Mouse (Mus musculus): ENCODE measurements around the gene Fam107a. TPM values are rescaled to one million over a fixed set of nuclear protein-coding genes. Genes with fewer than 3 reads are reported as not detected.

The Fam107a gene
- 0.46 and 0.50 TPM in 2 replicates for polyA plus RNA-seq (2015; fragmentation: Nextera tagmentation; extraction: Ambion mirVana)

- Histone ChIP-seq H3K27me3 (peaks cover 47% of the 10 kb centered on the region), H3K4me2 (replicated peaks) (peak within 1 kb of the TSS; percentile 59), H3K27ac (no peak within 1 kb of the TSS), H3K9me3 (peaks cover 3% of the 10 kb centered on the region; the same call in 1 of the 2 replicates), H3K9ac (0 out of 2 replicates have a peak within 1 kb of the TSS, but pooled peaks have one; percentile 50), H3K4me3 (peak within 1 kb of the TSS; percentile 38), H3K4me1 (peaks cover 22% of the 10 kb centered on the region), H3K36me3 (no peaks in the 10 kb centered on the region)
- ATAC-seq (ENCODE audit: low FRiP score, low read depth): no peak
- WGBS: 11% methylated on average over 41 of the region's 41 CpGs
Observed at GRCm38 (mm10) chr14:8317194-8318097, at the start of gene Fam107a. Gene Fam107a (minus strand): TSS chr14:8318023.

DNA sequence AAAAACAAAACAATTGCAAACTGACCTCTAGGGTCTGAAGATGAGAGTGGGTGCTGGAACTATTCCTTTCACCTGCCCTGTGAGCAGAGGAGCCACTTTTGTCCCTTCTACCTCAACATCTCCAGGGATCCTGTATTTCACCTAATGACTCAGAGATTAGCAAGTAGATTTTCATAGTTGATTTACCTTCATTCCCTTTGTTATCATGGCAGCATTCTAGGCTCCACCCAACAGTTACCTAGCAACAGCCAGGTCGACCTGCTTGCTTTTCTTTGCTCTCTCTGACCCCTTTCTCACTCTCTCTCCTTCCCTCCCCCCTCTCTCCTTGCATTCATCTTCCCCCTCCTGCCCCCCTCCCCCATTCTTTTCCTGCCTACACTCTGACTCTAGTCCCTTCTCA, 49.3 kb upstream of the Fam107a start:
- Histone ChIP-seq H3K4me3 (no peak overlapping the region), H3K9me3 (no peaks in the 10 kb centered on the region), H3K27ac (no peak overlapping the region), H3K36me3 (no peaks in the 10 kb centered on the region), H3K9ac (no peak overlapping the region), H3K27me3 (no peaks in the 10 kb centered on the region), H3K4me1 (0 out of 2 replicates have a peak, but pooled peaks cover 9% of the 10 kb centered on the region), H3K4me2 (replicated peaks) (no peak overlapping the region)
- no peak for ATAC-seq (ENCODE audit: low FRiP score, low read depth)
- 6% methylated on average over 1 of the region's 1 CpGs for WGBS

DNA sequence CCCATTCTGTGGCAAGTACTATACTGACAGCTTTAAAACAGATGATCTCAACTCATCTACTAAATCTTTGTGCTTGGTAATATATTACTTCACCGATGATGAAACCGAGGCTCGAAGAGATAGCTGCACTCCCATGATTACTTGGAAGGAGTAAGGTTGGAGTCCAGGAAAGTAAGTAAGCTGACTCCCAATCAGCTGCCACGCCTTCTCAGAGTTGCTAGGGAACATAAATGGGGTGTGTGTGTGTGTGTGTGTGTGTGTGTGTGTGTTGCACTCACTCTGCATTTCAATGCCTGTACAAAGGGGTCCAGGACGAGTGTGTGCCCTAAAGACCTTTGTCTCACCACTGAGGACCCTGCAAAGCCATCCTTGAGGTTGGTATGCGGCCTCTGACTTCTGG, 48.0 kb upstream of the Fam107a start:
- no peak for ATAC-seq (ENCODE audit: low FRiP score, low read depth)
- 73% methylated on average over 6 of the region's 6 CpGs for WGBS

GRCm38 (mm10) chr14:8356836-8357235, 39.0 kb upstream of the Fam107a start:
- WGBS: 84% methylated on average over 9 of the region's 9 CpGs
- Histone ChIP-seq H3K4me3 (no peak overlapping the region), H3K36me3 (no peaks in the 10 kb centered on the region), H3K27me3 (no peaks in the 10 kb centered on the region), H3K27ac (no peak overlapping the region), H3K9me3 (no peaks in the 10 kb centered on the region), H3K4me2 (replicated peaks) (no peak overlapping the region), H3K9ac (no peak overlapping the region), H3K4me1 (no peaks in the 10 kb centered on the region)
- ATAC-seq (ENCODE audit: low FRiP score, low read depth): no peak

More for the DNA sequence above, 48.0 kb upstream of the Fam107a start:
- H3K9me3 ChIP-seq: no peaks in the 10 kb centered on the region
- no peak overlapping the region for H3K4me2 ChIP-seq (replicated peaks)
- H3K27me3 ChIP-seq: no peaks in the 10 kb centered on the region
- 0 out of 2 replicates have a peak, but pooled peaks cover 9% of the 10 kb centered on the region for H3K4me1 ChIP-seq
- H3K36me3 ChIP-seq: no peaks in the 10 kb centered on the region
- no peak overlapping the region for H3K4me3 ChIP-seq
- H3K27ac ChIP-seq: no peak overlapping the region
- H3K9ac ChIP-seq: no peak overlapping the region

DNA sequence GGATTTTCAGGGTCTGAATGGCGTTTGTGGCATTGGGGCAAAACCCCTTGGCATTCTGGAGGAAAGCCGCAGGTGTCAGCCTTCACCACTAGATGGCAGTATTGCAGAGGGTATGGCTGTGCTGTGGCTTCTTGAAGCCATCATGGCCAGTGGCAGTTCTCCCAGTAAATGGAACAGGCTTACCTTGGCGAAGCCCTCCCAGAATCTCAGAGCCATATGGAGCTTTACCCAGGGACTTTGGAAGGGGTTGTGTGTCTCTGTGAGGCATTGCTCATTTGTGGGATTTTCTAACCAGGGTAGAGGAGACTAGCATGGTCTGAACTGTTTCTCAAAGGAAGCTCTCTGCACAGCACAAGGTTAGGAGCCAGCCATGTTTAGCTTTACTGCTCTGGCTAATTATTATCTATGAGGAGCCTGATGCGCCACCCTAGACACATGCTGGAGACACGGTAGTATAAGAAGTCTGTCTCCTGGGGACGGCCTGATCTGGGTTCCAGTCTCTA, 38.2 kb upstream of the Fam107a start:
- H3K4me3 ChIP-seq: no peak overlapping the region
- H3K4me2 ChIP-seq (replicated peaks): no peak overlapping the region
- no peaks in the 10 kb centered on the region for H3K27me3 ChIP-seq
- no peaks in the 10 kb centered on the region for H3K9me3 ChIP-seq
- H3K4me1 ChIP-seq: no peaks in the 10 kb centered on the region
- no peaks in the 10 kb centered on the region for H3K36me3 ChIP-seq
- 31% methylated on average over 6 of the region's 6 CpGs for WGBS
- H3K27ac ChIP-seq: no peak overlapping the region
- peak; percentile 74 for ATAC-seq (ENCODE audit: low FRiP score, low read depth)
- no peak overlapping the region for H3K9ac ChIP-seq

- no peak overlapping the region for H3K27ac ChIP-seq
- no peaks in the 10 kb centered on the region for H3K4me1 ChIP-seq
- no peaks in the 10 kb centered on the region for H3K9me3 ChIP-seq
- ATAC-seq (ENCODE audit: low FRiP score, low read depth): no peak
- no peak overlapping the region for H3K9ac ChIP-seq
- no peak overlapping the region for H3K4me3 ChIP-seq
- H3K36me3 ChIP-seq: no peaks in the 10 kb centered on the region
- no peak overlapping the region for H3K4me2 ChIP-seq (replicated peaks)
- H3K27me3 ChIP-seq: no peaks in the 10 kb centered on the region
- WGBS: 76% methylated on average over 9 of the region's 9 CpGs
Observed at GRCm38 (mm10) chr14:8348927-8349326, 31.1 kb upstream of the Fam107a start.

DNA sequence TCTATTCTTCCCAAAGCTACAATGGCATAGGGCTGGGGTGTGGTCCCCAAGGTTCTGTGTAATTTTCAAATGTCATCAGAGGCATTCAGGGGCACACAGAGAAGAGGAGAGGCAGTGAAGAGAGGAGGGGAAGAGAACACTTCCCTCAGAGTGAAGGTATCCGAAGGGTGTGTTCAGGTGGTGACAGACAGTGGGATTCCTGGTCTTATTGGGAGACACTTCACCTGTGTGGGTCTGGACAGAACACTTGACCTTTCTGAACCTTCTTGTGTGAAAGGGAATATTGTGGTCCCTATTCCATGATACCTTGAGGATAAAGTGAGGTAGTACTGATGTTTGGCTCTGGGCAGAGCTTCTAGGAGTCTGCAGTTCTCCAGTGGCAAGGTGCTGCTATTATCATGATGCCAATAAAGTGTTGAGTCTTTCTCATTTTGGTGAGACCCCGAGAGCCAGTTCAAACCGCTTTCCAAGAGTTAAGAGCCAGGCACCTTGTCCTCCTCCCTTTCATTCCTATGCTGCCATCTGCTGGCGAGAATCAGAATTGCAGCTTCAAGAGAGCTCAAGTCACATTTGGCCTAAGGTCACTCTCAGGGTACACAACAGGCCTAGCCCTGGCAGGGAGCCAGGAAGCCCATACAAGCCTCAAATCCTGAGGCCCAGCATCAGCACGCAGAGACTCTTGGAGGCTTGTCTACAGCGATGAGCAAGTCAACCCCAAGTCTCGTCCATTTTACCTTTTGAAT, 28.6 kb upstream of the Fam107a start:
- Histone ChIP-seq H3K9me3 (no peaks in the 10 kb centered on the region), H3K27me3 (peaks cover 2% of the 10 kb centered on the region; the same call in 1 of the 2 replicates), H3K9ac (no peak overlapping the region), H3K4me3 (no peak overlapping the region), H3K27ac (no peak overlapping the region), H3K4me1 (no peaks in the 10 kb centered on the region), H3K4me2 (replicated peaks) (no peak overlapping the region), H3K36me3 (no peaks in the 10 kb centered on the region)
- peak; percentile 69; the same call in 1 of the 2 replicates for ATAC-seq (ENCODE audit: low FRiP score, low read depth)
- 25% methylated on average over 7 of the region's 7 CpGs for WGBS

GRCm38 (mm10) chr14:8345566-8345965, 27.7 kb upstream of the Fam107a start:
- H3K4me3 ChIP-seq: no peak overlapping the region
- no peak overlapping the region for H3K4me2 ChIP-seq (replicated peaks)
- no peak overlapping the region for H3K27ac ChIP-seq
- peaks cover 3% of the 10 kb centered on the region; the same call in 1 of the 2 replicates for H3K27me3 ChIP-seq
- H3K9ac ChIP-seq: no peak overlapping the region
- WGBS: 65% methylated on average over 4 of the region's 4 CpGs
- H3K4me1 ChIP-seq: no peaks in the 10 kb centered on the region
- no peaks in the 10 kb centered on the region for H3K36me3 ChIP-seq
- no peaks in the 10 kb centered on the region for H3K9me3 ChIP-seq
- ATAC-seq (ENCODE audit: low FRiP score, low read depth): no peak

DNA sequence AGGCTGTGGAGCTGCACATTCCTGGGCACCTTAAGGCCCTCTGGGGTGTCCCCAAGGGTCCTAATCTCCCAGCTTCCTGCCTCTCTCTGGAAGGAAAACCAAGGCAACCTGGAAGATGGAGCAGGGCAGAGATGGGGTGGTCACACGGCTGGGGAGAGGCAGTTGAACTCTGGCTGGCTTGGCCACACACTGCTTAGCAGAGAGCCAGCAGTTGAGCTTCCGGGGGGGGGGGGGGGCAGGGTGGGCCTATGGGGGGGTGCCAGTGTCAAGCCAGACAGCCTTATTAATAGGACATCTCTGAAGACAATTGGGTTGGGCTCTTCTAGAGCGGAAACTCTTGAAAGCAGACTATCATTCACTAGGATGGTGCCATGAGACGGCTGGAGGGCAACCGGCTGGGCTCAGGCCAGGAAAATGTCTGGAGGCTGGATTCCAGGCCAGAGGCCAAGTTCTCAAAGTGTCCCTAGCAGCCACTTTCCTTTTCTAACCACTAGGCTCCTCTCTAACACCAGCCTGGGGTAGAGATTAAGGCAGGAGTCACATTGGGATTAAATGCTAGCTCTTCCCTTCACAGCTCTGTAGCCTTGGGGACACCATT, 24.8 kb upstream of the Fam107a start:
- H3K9me3 ChIP-seq: no peaks in the 10 kb centered on the region
- no peak for ATAC-seq (ENCODE audit: low FRiP score, low read depth)
- WGBS: 75% methylated on average over 5 of the region's 5 CpGs
- no peak overlapping the region for H3K9ac ChIP-seq
- H3K27me3 ChIP-seq: peaks cover 3% of the 10 kb centered on the region; the same call in 1 of the 2 replicates
- no peak overlapping the region for H3K4me3 ChIP-seq
- no peak overlapping the region for H3K27ac ChIP-seq
- no peaks in the 10 kb centered on the region for H3K4me1 ChIP-seq
- no peak overlapping the region for H3K4me2 ChIP-seq (replicated peaks)
- no peaks in the 10 kb centered on the region for H3K36me3 ChIP-seq

- 60% methylated on average over 4 of the region's 4 CpGs for WGBS
- no peak overlapping the region for H3K4me2 ChIP-seq (replicated peaks)
- H3K9me3 ChIP-seq: no peaks in the 10 kb centered on the region
- no peak overlapping the region for H3K27ac ChIP-seq
- H3K36me3 ChIP-seq: no peaks in the 10 kb centered on the region
- H3K27me3 ChIP-seq: peaks cover 3% of the 10 kb centered on the region; the same call in 1 of the 2 replicates
- no peak for ATAC-seq (ENCODE audit: low FRiP score, low read depth)
- H3K9ac ChIP-seq: no peak overlapping the region
- H3K4me3 ChIP-seq: no peak overlapping the region
- peaks cover 10% of the 10 kb centered on the region for H3K4me1 ChIP-seq
Observed at GRCm38 (mm10) chr14:8340226-8340625, 22.4 kb upstream of the Fam107a start.

GRCm38 (mm10) chr14:8335947-8336346, 18.1 kb upstream of the Fam107a start:
- H3K4me2 ChIP-seq (replicated peaks): 0 out of 2 replicates have a peak overlapping the region, but pooled peaks have one; percentile 9
- WGBS: 6% methylated on average over 10 of the region's 10 CpGs
- H3K4me1 ChIP-seq: peaks cover 33% of the 10 kb centered on the region
- peak overlapping the region; percentile 44; the same call in 1 of the 2 replicates for H3K27ac ChIP-seq
- no peaks in the 10 kb centered on the region for H3K36me3 ChIP-seq
- no peak overlapping the region for H3K4me3 ChIP-seq
- peak; percentile 70 for ATAC-seq (ENCODE audit: low FRiP score, low read depth)
- peaks cover 6% of the 10 kb centered on the region; the same call in 1 of the 2 replicates for H3K27me3 ChIP-seq
- H3K9ac ChIP-seq: no peak overlapping the region
- H3K9me3 ChIP-seq: no peaks in the 10 kb centered on the region

Data from limb, embryonic 13.5 days (tissue).